Mouse (Mus musculus) thymus, adult 18-20 months (tissue): Measurements from ENCODE around the gene Olfr1022.

Source experiments
- DNase-seq, 2 experiments: peaks; one replicate each; pipeline ENCODE4 v3.0.0; 2022; ENCODE audit warnings: mixed read lengths in 2 of 2

Olfr1022 gene

GRCm38 (mm10) chr2:85868294-85868693, at the start of gene Olfr1022:
Gene Olfr1022 (plus strand): TSS chr2:85868594.
- DNase-seq, result no peak

- no peak for DNase-seq
Observed at GRCm38 (mm10) chr2:85845383-85845782, 23.0 kb upstream of the Olfr1022 start, which contains the start of gene Olfr1019. Gene Olfr1019 (minus strand): TSS chr2:85845483.

DNA sequence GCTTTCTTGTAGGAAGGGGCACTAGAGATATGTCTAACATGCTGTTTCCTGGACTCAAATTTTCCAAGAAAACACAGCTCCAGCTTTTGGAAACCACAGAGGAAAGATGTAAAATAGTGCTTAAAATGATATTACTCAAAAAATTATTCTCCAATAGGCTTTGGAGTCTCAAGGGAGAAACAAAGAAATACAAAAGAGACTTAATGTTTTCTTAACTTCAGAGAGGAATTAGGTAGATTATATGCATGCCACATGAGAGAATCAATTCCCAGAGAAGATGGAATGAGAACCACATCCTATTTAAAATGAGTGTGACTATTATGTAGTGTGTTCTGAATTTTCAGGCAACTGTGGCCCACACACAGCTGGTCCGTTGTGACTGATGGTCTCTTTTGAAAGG, 21.7 kb upstream of the Olfr1022 start, which contains the start of gene Olfr1020:
Gene Olfr1020, plus strand, starts transcription at position 301 of the 400 bp plus-strand sequence.
- DNase-seq, result no peak

- DNase-seq, result no peak
Observed at GRCm38 (mm10) chr2:85885340-85885739, 16.9 kb downstream of the Olfr1022 start, which contains the start of gene Olfr1023. Gene Olfr1023 (plus strand): TSS chr2:85885640.

GRCm38 (mm10) chr2:85904952-85905351, 36.6 kb downstream of the Olfr1022 start, which contains the start of gene Olfr1024:
Gene Olfr1024 (minus strand): TSS chr2:85905052.
- DNase-seq, result no peak

GRCm38 (mm10) chr2:85913197-85913596, 44.8 kb downstream of the Olfr1022 start:
- DNase-seq, result no peak

- no peak for DNase-seq
Observed at GRCm38 (mm10) chr2:85914893-85915292, 46.5 kb downstream of the Olfr1022 start, which contains the start of gene Olfr1025-ps1. Gene Olfr1025-ps1 (plus strand): TSS chr2:85915193.
